Mouse (Mus musculus) heart, postnatal 0 days (tissue): ENCODE data around the gene Sp7.

Experiments
- CTCF ChIP-seq: IDR thresholded peaks from 2 replicates; pipeline ENCODE4 v1.5.1; 2016; ENCODE audit warnings: antibody characterized with exemption, control low read depth, low read depth
- EP300 ChIP-seq: IDR thresholded peaks from 2 replicates; pipeline ENCODE4 v1.6.1; 2016; ENCODE audit warnings: antibody characterized with exemption, low read depth

- no peak for TF ChIP-seq CTCF
- TF ChIP-seq EP300: no peak
Observed at GRCm38 (mm10) chr15:102358834-102359233, 8.1 kb downstream of the Sp7 start.
